ENCODE assay signal across 32 mouse cellular contexts in genomic region chr14:96690923-96691322, GRCm38 (mm10).
"Had no signal": no experiment of that assay in that cellular context is flagged by ENCODE, and none has a peak within 500 bp of the region (broad histone marks: within the 10 kb centered on the region; RNA-seq: fewer than 3 reads in every experiment).

No protein-coding gene starts in this region.

- H3K4me3 ChIP-seq: left cerebral cortex, adult 2 months; limb, embryonic 10.5 days; limb, embryonic 12.5 days; limb, embryonic 13.5 days; limb, embryonic 15.5 days; liver, embryonic 12.5 days; liver, embryonic 13.5 days; liver, embryonic 15.5 days; lung, embryonic 15.5 days; megakaryocyte, embryonic 14.5 days; midbrain, embryonic 10.5 days; midbrain, embryonic 12.5 days; midbrain, embryonic 13.5 days; midbrain, embryonic 15.5 days; myocyte; neural tube, embryonic 12.5 days had no signal

- DNase-seq: left cerebral cortex, postnatal 4 days; liver; liver, embryonic 13.5 days; liver, postnatal 0 days; lung, adult 18-20 months; lung, adult 2 months; lung, embryonic 14.5 days; lung, postnatal 10 days; lung, postnatal 14 days; lung, postnatal 36 days; lung, postnatal 4 days; midbrain, embryonic 14.5 days had no signal

- H3K27ac ChIP-seq: left cerebral cortex, adult 2 months; limb, embryonic 10.5 days; limb, embryonic 12.5 days; limb, embryonic 13.5 days; limb, embryonic 15.5 days; liver, embryonic 12.5 days; liver, embryonic 13.5 days; liver, embryonic 14.5 days; liver, embryonic 15.5 days; lung, embryonic 15.5 days; macrophage; midbrain, embryonic 10.5 days; midbrain, embryonic 12.5 days; midbrain, embryonic 13.5 days; midbrain, embryonic 15.5 days; neural tube, embryonic 12.5 days had no signal

- H3K9ac ChIP-seq: limb, embryonic 12.5 days; limb, embryonic 13.5 days; limb, embryonic 15.5 days; liver, embryonic 12.5 days; liver, embryonic 13.5 days; liver, embryonic 14.5 days; liver, embryonic 15.5 days; liver, postnatal 0 days; lung, embryonic 14.5 days; lung, embryonic 15.5 days; midbrain, embryonic 12.5 days; midbrain, embryonic 13.5 days; midbrain, embryonic 15.5 days; neural tube, embryonic 12.5 days had no signal

- H3K27me3 ChIP-seq: limb, embryonic 12.5 days; limb, embryonic 13.5 days; limb, embryonic 15.5 days; liver, embryonic 12.5 days; liver, embryonic 13.5 days; liver, embryonic 15.5 days; lung, embryonic 15.5 days; megakaryocyte, embryonic 14.5 days; midbrain, embryonic 13.5 days; midbrain, embryonic 15.5 days; neural tube, embryonic 12.5 days had no signal

- ATAC-seq: liver, embryonic 12.5 days; liver, postnatal 0 days; lung, postnatal 0 days; midbrain, embryonic 13.5 days; midbrain, embryonic 15.5 days; midbrain, embryonic 16.5 days had no signal

- H3K4me1 ChIP-seq: limb, embryonic 10.5 days; limb, embryonic 12.5 days; limb, embryonic 13.5 days; limb, embryonic 15.5 days; liver, embryonic 12.5 days; liver, embryonic 13.5 days; liver, embryonic 15.5 days; lung, embryonic 15.5 days; megakaryocyte, embryonic 14.5 days; midbrain, embryonic 12.5 days; midbrain, embryonic 13.5 days; midbrain, embryonic 15.5 days; neural tube, embryonic 12.5 days had no signal

- H3K4me2 ChIP-seq: limb, embryonic 12.5 days; limb, embryonic 13.5 days; limb, embryonic 15.5 days; liver, embryonic 11.5 days; liver, embryonic 12.5 days; liver, embryonic 13.5 days; liver, embryonic 15.5 days; lung, embryonic 14.5 days; lung, embryonic 15.5 days; midbrain, embryonic 12.5 days; midbrain, embryonic 13.5 days; midbrain, embryonic 15.5 days; neural tube, embryonic 12.5 days had no signal

- H3K9me3 ChIP-seq: limb, embryonic 10.5 days; limb, embryonic 12.5 days; limb, embryonic 13.5 days; limb, embryonic 15.5 days; liver, embryonic 12.5 days; liver, embryonic 13.5 days; liver, embryonic 15.5 days; lung, embryonic 15.5 days; megakaryocyte, embryonic 14.5 days; midbrain, embryonic 10.5 days; midbrain, embryonic 12.5 days; midbrain, embryonic 13.5 days; midbrain, embryonic 15.5 days; neural tube, embryonic 12.5 days had no signal

- H3K36me3 ChIP-seq: limb, embryonic 10.5 days; limb, embryonic 12.5 days; limb, embryonic 13.5 days; limb, embryonic 15.5 days; liver, embryonic 12.5 days; liver, embryonic 13.5 days; liver, embryonic 15.5 days; lung, embryonic 15.5 days; midbrain, embryonic 10.5 days; midbrain, embryonic 12.5 days; midbrain, embryonic 13.5 days; midbrain, embryonic 15.5 days; neural tube, embryonic 12.5 days had no signal
